Mouse (Mus musculus): ENCODE results near the gene Pi4ka. TPM values are rescaled to one million over a fixed set of nuclear protein-coding genes. Genes with fewer than 3 reads are reported as not detected.
A peak's percentile ranks its signal among the peaks of the same experiment; 100 is the strongest.

Gene Pi4ka
- total RNA-seq (2014; rRNA removed): 111 and 154 TPM in 2 replicates
- polyA plus RNA-seq (2015; fragmentation: Nextera tagmentation; extraction: Ambion mirVana): 45.5 and 47.7 TPM in 2 replicates

DNA sequence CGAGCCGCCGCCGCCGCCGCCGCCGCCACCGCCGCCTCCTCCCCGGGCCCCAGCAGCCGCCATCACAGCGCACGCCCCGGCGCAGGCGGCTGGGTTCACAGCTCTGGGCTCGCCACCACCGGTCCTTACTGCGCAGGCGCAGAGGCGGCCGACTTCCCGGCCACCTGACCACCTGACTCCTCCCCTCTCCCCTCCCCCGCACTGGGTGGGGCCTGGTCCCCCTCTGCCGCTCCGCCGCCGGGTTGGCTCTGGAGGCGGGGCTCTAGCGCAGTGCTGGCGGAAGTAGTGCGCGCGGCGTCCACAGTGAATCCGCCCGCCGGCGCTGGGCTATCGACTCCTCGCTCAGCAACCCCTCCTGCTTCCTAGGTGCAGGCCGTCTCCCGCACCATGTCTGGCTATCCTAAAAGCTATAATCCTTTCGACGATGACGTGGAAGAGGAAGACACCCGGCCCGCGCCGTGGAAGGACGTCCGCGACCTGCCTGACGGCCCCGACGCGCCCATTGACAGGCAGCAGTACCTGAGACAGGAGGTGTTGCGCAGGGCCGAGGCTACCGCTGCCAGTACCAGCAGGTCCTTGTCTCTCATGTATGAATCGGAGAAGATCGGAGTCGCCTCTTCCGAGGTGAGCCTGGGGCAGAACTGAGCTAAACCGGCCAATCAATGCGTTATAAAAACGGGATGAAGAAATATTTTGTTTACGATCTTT lies at the start of gene Pi4ka, which contains the start of gene Snap29:
Gene Pi4ka, minus strand, starts transcription at position 579 of the 708 bp plus-strand sequence.
Gene Snap29, plus strand, starts transcription at position 251 of the 708 bp plus-strand sequence.
- 2% methylated on average over 57 of the region's 69 CpGs for WGBS

DNA sequence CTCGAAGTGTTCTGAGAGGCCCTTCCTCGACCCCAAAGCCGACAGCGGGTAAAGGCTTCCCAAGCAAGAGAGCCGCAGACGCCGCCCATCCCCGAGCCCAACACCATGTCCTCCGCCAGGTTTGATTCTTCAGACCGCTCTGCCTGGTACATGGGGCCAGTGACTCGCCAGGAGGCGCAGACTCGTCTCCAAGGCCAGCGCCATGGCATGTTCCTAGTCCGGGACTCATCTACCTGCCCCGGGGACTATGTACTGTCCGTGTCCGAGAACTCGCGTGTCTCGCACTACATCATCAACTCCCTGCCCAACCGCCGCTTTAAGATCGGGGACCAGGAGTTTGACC lies 46.2 kb upstream of the Pi4ka start:
- peak; percentile 34; the same call in 1 of the 2 replicates for ATAC-seq
- Histone ChIP-seq H3K9me3 (ENCODE audit: low read length) (no peaks in the 10 kb centered on the region), H3K9ac (replicated peaks; ENCODE audit: low read length) (peak overlapping the region; percentile 97), H3K4me1 (ENCODE audit: insufficient read depth, low read length) (peaks cover 10% of the 10 kb centered on the region), H3K4me2 (ENCODE audit: low read depth, low read length) (peak overlapping the region; percentile 84), H3K36me3 (ENCODE audit: insufficient read depth, low read length) (peaks cover 8% of the 10 kb centered on the region; the same call in 1 of the 2 replicates), H3K27ac (peak overlapping the region; percentile 98), H3K27me3 (ENCODE audit: insufficient read depth, low read length) (no peaks in the 10 kb centered on the region), H3K4me3 (ENCODE audit: low read length) (peak overlapping the region; percentile 98)
- DNase-seq (ENCODE audit: low spot score): peak; percentile 52
- 0 out of 2 replicates have a peak, but pooled peaks have one; percentile 15 for TF ChIP-seq CTCF (IDR thresholded peaks at IDR 0.05; ENCODE audit: low read depth)
- under 1% methylated on average over 24 of the region's 24 CpGs for WGBS

More for the DNA sequence above, at the start of gene Pi4ka, which contains the start of gene Snap29:
- Histone ChIP-seq H3K4me3 (ENCODE audit: low read length) (peak within 1 kb of the TSS; percentile 86), H3K27me3 (ENCODE audit: insufficient read depth, low read length) (no peaks in the 10 kb centered on the region), H3K36me3 (ENCODE audit: insufficient read depth, low read length) (no peaks in the 10 kb centered on the region), H3K4me2 (ENCODE audit: low read depth, low read length) (peak within 1 kb of the TSS; percentile 64), H3K27ac (peak within 1 kb of the TSS; percentile 87), H3K9ac (replicated peaks; ENCODE audit: low read length) (peak within 1 kb of the TSS; percentile 81), H3K4me1 (ENCODE audit: insufficient read depth, low read length) (peaks cover 11% of the 10 kb centered on the region), H3K9me3 (ENCODE audit: low read length) (no peaks in the 10 kb centered on the region)
- TF ChIP-seq CTCF (IDR thresholded peaks at IDR 0.05; ENCODE audit: low read depth): no peak
- ATAC-seq: peak; percentile 99
- DNase-seq (ENCODE audit: low spot score): peak; percentile 99

DNA sequence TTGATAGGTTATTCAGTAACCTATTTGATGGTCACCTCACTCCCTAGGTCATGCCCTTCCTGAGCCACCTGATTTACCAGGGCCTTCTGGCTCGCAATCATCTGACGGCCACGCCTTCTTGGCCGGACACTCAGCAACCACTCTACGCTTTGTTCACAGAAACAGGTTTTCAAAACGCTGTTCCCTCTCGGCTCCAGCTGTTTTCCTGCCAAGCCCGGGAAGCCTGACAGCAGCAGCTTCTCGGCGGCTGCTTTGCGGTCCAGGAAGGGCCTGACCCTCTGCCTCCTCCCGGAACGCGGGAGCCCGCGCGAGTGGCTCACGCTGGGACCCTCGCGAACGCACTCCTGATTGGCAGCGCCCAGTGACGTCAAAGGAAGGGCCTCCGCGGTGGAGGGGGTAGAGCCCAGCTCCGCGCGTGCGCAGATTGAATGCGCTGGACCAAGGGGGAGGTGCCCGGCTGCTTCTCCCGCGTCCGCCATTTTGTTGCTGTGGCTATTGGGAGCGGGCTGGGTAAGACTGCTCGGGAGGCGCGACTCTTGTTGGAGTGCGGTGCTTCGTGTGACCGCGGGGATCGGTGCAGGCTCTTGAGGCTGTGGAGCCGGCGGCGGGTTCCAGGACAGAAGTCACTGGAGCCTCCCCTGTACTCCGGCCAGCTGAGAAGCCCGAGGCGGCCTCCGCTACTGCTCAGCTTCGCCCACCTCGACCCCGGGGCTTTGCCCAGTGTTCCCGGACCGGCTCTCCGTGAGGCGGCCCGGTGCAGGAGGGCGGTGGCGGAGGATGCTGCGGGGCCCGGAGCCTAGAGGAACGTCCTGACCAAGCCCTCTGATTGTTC lies 45.6 kb upstream of the Pi4ka start, which contains the start of gene Crkl:
Gene Crkl, plus strand, starts transcription at position 447 of the 832 bp plus-strand sequence.
- Histone ChIP-seq H3K4me3 (ENCODE audit: low read length) (peak within 1 kb of the TSS; percentile 98), H3K27me3 (ENCODE audit: insufficient read depth, low read length) (no peaks in the 10 kb centered on the region), H3K36me3 (ENCODE audit: insufficient read depth, low read length) (peaks cover 5% of the 10 kb centered on the region; the same call in 1 of the 2 replicates), H3K9ac (replicated peaks; ENCODE audit: low read length) (peak within 1 kb of the TSS; percentile 97), H3K4me1 (ENCODE audit: insufficient read depth, low read length) (peaks cover 10% of the 10 kb centered on the region), H3K9me3 (ENCODE audit: low read length) (no peaks in the 10 kb centered on the region), H3K27ac (peak within 1 kb of the TSS; percentile 98), H3K4me2 (ENCODE audit: low read depth, low read length) (peak within 1 kb of the TSS; percentile 84)
- DNase-seq (ENCODE audit: low spot score) (peak; percentile 100), ATAC-seq (peak; percentile 98)
- under 1% methylated on average over 63 of the region's 63 CpGs for WGBS
- no peak for TF ChIP-seq CTCF (IDR thresholded peaks at IDR 0.05; ENCODE audit: low read depth)

GRCm38 (mm10) chr16:17432576-17432975 lies 26.5 kb upstream of the Pi4ka start:
- Histone ChIP-seq H3K27ac (no peak overlapping the region), H3K36me3 (ENCODE audit: insufficient read depth, low read length) (peaks cover 18% of the 10 kb centered on the region; the same call in 1 of the 2 replicates), H3K27me3 (ENCODE audit: insufficient read depth, low read length) (no peaks in the 10 kb centered on the region), H3K9me3 (ENCODE audit: low read length) (no peaks in the 10 kb centered on the region), H3K9ac (replicated peaks; ENCODE audit: low read length) (no peak overlapping the region), H3K4me3 (ENCODE audit: low read length) (no peak overlapping the region), H3K4me1 (ENCODE audit: insufficient read depth, low read length) (no peaks in the 10 kb centered on the region), H3K4me2 (ENCODE audit: low read depth, low read length) (no peak overlapping the region)
- DNase-seq (ENCODE audit: low spot score) (peak; percentile 30), ATAC-seq (no peak)
- WGBS: 87% methylated on average over 2 of the region's 2 CpGs
- peak; percentile 43 for TF ChIP-seq CTCF (IDR thresholded peaks at IDR 0.05; ENCODE audit: low read depth)

DNA sequence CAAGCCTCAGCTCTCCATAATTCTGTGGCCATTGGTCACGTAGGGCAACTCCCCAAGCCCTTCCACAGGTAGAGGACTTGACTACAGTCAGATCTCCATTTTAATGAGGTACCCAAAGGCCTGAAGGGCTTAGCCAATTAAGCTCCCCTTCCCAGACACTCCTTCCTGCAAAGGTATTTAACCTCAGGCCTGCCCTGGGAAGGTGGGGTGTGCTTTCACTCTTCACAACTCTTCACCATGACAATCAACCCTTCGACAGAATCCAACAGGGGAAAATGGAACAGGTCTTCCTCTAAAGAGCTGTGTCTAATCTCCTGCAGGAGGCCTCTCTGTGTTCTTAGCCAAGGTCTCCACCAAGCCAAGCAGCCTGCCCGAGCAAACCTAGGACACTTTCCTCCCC lies 16.9 kb upstream of the Pi4ka start:
- DNase-seq (ENCODE audit: low spot score) (no peak), ATAC-seq (no peak)
- Histone ChIP-seq H3K27me3 (ENCODE audit: insufficient read depth, low read length) (no peaks in the 10 kb centered on the region), H3K27ac (no peak overlapping the region), H3K4me2 (ENCODE audit: low read depth, low read length) (no peak overlapping the region), H3K4me3 (ENCODE audit: low read length) (no peak overlapping the region), H3K4me1 (ENCODE audit: insufficient read depth, low read length) (no peaks in the 10 kb centered on the region), H3K9ac (replicated peaks; ENCODE audit: low read length) (no peak overlapping the region), H3K9me3 (ENCODE audit: low read length) (no peaks in the 10 kb centered on the region), H3K36me3 (ENCODE audit: insufficient read depth, low read length) (peaks cover 36% of the 10 kb centered on the region)
- no peak for TF ChIP-seq CTCF (IDR thresholded peaks at IDR 0.05; ENCODE audit: low read depth)
- WGBS: 76% methylated on average over 3 of the region's 3 CpGs

- no peak overlapping the region for H3K4me3 ChIP-seq (ENCODE audit: low read length)
- no peak overlapping the region for H3K9ac ChIP-seq (replicated peaks; ENCODE audit: low read length)
- H3K36me3 ChIP-seq (ENCODE audit: insufficient read depth, low read length): no peaks in the 10 kb centered on the region
- H3K4me1 ChIP-seq (ENCODE audit: insufficient read depth, low read length): peaks cover 11% of the 10 kb centered on the region
- ATAC-seq (no peak), DNase-seq (ENCODE audit: low spot score) (no peak)
- whole genome bisulfite sequencing: 81% methylated on average over 4 of the region's 4 CpGs
- H3K27ac ChIP-seq: no peak overlapping the region
- no peaks in the 10 kb centered on the region for H3K27me3 ChIP-seq (ENCODE audit: insufficient read depth, low read length)
- no peaks in the 10 kb centered on the region for H3K9me3 ChIP-seq (ENCODE audit: low read length)
- TF ChIP-seq CTCF (IDR thresholded peaks at IDR 0.05; ENCODE audit: low read depth): no peak
- H3K4me2 ChIP-seq (ENCODE audit: low read depth, low read length): no peak overlapping the region
Observed at GRCm38 (mm10) chr16:17410209-17410608, 4.1 kb upstream of the Pi4ka start.
